Mouse (Mus musculus) spleen, adult 2 months (tissue): Measurements from ENCODE around the gene Mfn1. TPM values are rescaled to one million over a fixed set of nuclear protein-coding genes. Genes with fewer than 3 reads are reported as not detected.

Experiments
- DNase-seq, 2 experiments: peaks; one replicate each; pipeline versions ENCODE4 v3.0.0 to v3.0.0-alpha.2; 2012 to 2021; ENCODE audit warnings: low spot score in 2 of 2, low read depth in 1 of 2
- H3K27ac ChIP-seq: fragments of 200-500 bp; 2 replicates; pipeline ENCODE4 v1.5.1; 2012; ENCODE audit warnings: low read length, inconsistent platforms; ENCODE audit not compliant: insufficient read depth
- H3K27me3 ChIP-seq: fragments of 200-500 bp; 2 replicates; pipeline ENCODE4 v1.6.1; 2012; ENCODE audit warnings: mild to moderate bottlenecking, moderate library complexity, low read length, inconsistent platforms; ENCODE audit not compliant: control insufficient read depth, insufficient read depth
- H3K36me3 ChIP-seq: fragments of 200-500 bp; 2 replicates; pipeline ENCODE4 v1.6.1; 2012; ENCODE audit warnings: mild to moderate bottlenecking, low read length, inconsistent platforms; ENCODE audit not compliant: control insufficient read depth, insufficient read depth
- H3K4me1 ChIP-seq: fragments of 200-500 bp; 2 replicates; pipeline ENCODE4 v1.6.1; 2011; ENCODE audit warnings: inconsistent platforms; ENCODE audit not compliant: control insufficient read depth, insufficient read depth, insufficient read length
- H3K4me3 ChIP-seq: fragments of 200-500 bp; 2 replicates; pipeline ENCODE4 v1.5.1; 2011; ENCODE audit warnings: mild to moderate bottlenecking, inconsistent platforms; ENCODE audit not compliant: insufficient read depth, insufficient read length; ENCODE audit errors: extremely low read depth
- CTCF ChIP-seq: fragments of 200-500 bp; IDR thresholded peaks from 2 replicates; pipeline ENCODE4 v1.5.1; 2011; ENCODE audit warnings: mild to moderate bottlenecking, inconsistent platforms; ENCODE audit not compliant: insufficient read depth, insufficient read length, insufficient replicate concordance; ENCODE audit errors: extremely low read depth
- POLR2A ChIP-seq: fragments of 200-500 bp; IDR thresholded peaks from 2 replicates; pipeline ENCODE4 v1.6.1; 2011; ENCODE audit warnings: low read depth, low read length, inconsistent platforms
- WGBS: fragments of 180-500 bp; shearing (Covaris S2); methylation state at CpG from one replicate; pipeline ENCODE4 v1.1.7; 2018; 5-methylcytosine and 5-hydroxymethylcytosine counted together
- polyA plus RNA-seq: library from polyadenylated mRNA; depleted of rRNA; stranded (reverse); fragments of >200 nt; gene quantifications from 2 replicates; pipeline ENCODE4 v1.2.3, GENCODE M21; 2012

The Mfn1 gene
- polyA plus RNA-seq, 1 experiment, result 3.4 TPM

GRCm38 (mm10) chr3:32580738-32581137 lies 51.5 kb downstream of the Mfn1 start:
- H3K27me3 ChIP-seq, result no peaks in the 10 kb centered on the region
- H3K36me3 ChIP-seq, result peaks cover 2% of the 10 kb centered on the region
- no peak for TF ChIP-seq POLR2A
- no peak for TF ChIP-seq CTCF
- no peak overlapping the region for H3K4me3 ChIP-seq
- 89% methylated on average over 3 of the region's 3 CpGs for WGBS
- no peak for DNase-seq
- no peak overlapping the region for H3K27ac ChIP-seq
- H3K4me1 ChIP-seq, result no peaks in the 10 kb centered on the region

- peaks cover 2% of the 10 kb centered on the region for H3K36me3 ChIP-seq
- 52% methylated on average over 3 of the region's 3 CpGs for WGBS
- TF ChIP-seq POLR2A, result no peak
- no peak for TF ChIP-seq CTCF
Observed at GRCm38 (mm10) chr3:32581911-32582310, 52.6 kb downstream of the Mfn1 start.

GRCm38 (mm10) chr3:32583489-32583888 lies 54.2 kb downstream of the Mfn1 start:
- no peaks in the 10 kb centered on the region for H3K27me3 ChIP-seq
- H3K4me3 ChIP-seq, result no peak overlapping the region
- no peak for DNase-seq
- H3K27ac ChIP-seq, result no peak overlapping the region
- 92% methylated on average over 4 of the region's 4 CpGs for WGBS
- H3K36me3 ChIP-seq, result no peaks in the 10 kb centered on the region; the same call in none of the 2 replicates
- H3K4me1 ChIP-seq, result no peaks in the 10 kb centered on the region
- TF ChIP-seq CTCF, result no peak
- no peak for TF ChIP-seq POLR2A

More at GRCm38 (mm10) chr3:32581911-32582310, 52.6 kb downstream of the Mfn1 start:
- H3K4me3 ChIP-seq, result no peak overlapping the region
- H3K27ac ChIP-seq, result no peak overlapping the region
- no peaks in the 10 kb centered on the region for H3K27me3 ChIP-seq
- H3K4me1 ChIP-seq, result no peaks in the 10 kb centered on the region
- DNase-seq, result no peak

GRCm38 (mm10) chr3:32586274-32586673 lies 57.0 kb downstream of the Mfn1 start:
- no peak overlapping the region for H3K27ac ChIP-seq
- no peaks in the 10 kb centered on the region for H3K27me3 ChIP-seq
- H3K4me1 ChIP-seq, result no peaks in the 10 kb centered on the region
- no peak overlapping the region for H3K4me3 ChIP-seq
- WGBS, result 92% methylated on average over 3 of the region's 3 CpGs
- no peaks in the 10 kb centered on the region; the same call in none of the 2 replicates for H3K36me3 ChIP-seq
- no peak for DNase-seq
- TF ChIP-seq CTCF (no peak), POLR2A (no peak)

- Histone ChIP-seq H3K4me1 (no peaks in the 10 kb centered on the region), H3K4me3 (no peak overlapping the region), H3K36me3 (no peaks in the 10 kb centered on the region), H3K27me3 (no peaks in the 10 kb centered on the region), H3K27ac (no peak overlapping the region)
- TF ChIP-seq POLR2A (no peak), CTCF (no peak)
- 88% methylated on average over 4 of the region's 4 CpGs for WGBS
- no peak for DNase-seq
Observed at GRCm38 (mm10) chr3:32595080-32595479, 65.8 kb downstream of the Mfn1 start.

- Histone ChIP-seq H3K27me3 (no peaks in the 10 kb centered on the region), H3K27ac (no peak overlapping the region), H3K36me3 (no peaks in the 10 kb centered on the region), H3K4me1 (no peaks in the 10 kb centered on the region), H3K4me3 (no peak overlapping the region)
- 71% methylated on average over 3 of the region's 3 CpGs for WGBS
- TF ChIP-seq POLR2A (no peak), CTCF (no peak)
- DNase-seq, result no peak
Observed at GRCm38 (mm10) chr3:32599328-32599727, 70.1 kb downstream of the Mfn1 start.

GRCm38 (mm10) chr3:32601055-32601454 lies 71.8 kb downstream of the Mfn1 start:
- Histone ChIP-seq H3K36me3 (no peaks in the 10 kb centered on the region), H3K4me3 (no peak overlapping the region), H3K27ac (no peak overlapping the region), H3K27me3 (no peaks in the 10 kb centered on the region), H3K4me1 (no peaks in the 10 kb centered on the region)
- WGBS, result 77% methylated on average over 10 of the region's 10 CpGs
- TF ChIP-seq POLR2A (no peak), CTCF (no peak)
- no peak for DNase-seq
